Mouse (Mus musculus): ENCODE data around the gene 2900026A02Rik.
A peak's percentile ranks its signal among the peaks of the same experiment; 100 is the strongest.
"Not testable (repeated sequence)": the region's sequence is repeated elsewhere in the genome, so short reads cannot be mapped to it uniquely, and the experiment has no call there.

2900026A02Rik gene

DNA sequence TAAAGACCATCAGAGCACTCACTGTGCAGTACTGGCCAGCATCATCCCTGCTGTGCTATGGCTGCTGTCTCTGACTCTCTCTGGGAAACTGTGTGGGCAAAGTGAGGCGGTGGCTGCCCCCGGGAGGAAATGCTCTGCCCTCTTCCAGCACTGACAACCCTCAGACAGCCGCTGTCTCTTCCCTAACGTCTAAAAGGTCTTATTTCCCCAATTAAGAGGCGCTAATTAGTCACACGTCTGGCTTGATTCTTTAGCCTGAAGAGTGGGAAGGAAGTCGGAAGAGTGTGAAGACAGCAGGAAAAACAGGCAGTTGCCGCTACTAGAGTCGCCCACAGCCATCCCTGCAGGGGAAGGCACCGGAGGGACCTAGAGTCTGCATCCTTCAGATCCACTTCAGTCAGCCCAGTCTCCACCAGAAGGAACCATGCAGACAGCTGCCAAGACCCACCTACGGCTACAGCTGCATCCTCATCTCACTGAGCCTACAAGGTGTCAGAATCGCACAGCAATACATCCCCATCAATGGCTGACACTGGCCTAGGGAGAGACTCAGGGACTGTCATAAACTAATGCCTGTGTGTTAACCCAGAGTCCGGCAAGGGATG is 101.1 kb downstream of the 2900026A02Rik start:
- no peak for DNase-seq

DNA sequence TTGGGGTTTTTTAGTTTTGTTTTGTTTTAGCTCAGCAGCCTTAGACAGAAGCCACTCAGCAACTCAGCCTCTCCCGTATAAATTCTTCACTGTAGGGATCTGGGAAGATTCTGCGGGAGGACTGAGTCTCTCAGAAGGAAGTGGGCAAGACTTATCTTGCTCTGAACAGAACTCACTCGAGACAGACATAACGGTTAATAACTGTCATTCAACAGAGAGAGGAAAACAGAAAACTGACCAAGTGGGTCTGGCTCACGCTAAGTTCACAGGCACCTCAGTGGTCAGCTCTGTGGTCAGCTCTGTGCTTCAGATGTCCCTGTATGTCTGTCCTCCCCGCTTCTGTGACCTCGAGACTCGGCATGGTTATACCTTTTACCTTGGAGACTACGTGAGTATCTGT is 101.7 kb downstream of the 2900026A02Rik start:
- no peak for DNase-seq

DNA sequence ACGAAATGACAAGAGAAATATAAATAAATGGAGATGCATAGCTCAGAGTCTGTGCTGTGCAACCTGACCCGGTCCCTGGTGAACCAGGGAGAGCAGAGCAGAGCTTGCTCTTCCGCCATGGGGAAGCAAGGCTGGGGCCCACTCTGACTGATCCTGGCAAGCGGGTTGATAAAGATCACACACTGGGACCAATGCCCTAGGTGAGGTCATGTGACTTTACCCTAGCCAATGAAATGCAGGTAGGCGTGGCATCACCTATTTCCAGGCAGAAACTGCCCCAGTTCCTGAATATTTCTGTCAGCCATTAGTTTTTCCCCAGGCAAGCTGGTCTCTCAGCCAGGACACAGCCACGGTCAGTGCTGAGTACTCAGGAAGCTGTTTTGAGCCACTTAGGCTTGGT is 102.3 kb downstream of the 2900026A02Rik start:
- DNase-seq, result no peak

DNA sequence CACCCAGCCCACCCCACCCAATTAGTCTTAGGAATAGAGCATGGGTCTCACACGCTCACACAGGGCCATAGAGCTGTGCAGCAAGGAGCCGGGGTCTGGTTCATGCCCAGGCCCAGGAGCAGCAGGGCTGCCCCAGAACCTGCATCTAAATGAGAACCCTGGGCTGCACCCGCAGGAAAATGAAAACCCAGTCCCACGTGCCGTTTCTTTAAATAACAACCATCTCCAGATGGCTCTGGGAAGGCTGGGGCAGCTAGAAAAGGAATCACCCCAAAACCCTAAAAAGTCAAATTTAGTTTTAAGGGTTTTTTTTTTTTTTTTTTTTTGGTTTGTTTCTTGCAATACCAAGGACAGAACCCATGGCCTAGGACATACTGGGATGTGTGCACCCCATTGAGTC is 103.7 kb downstream of the 2900026A02Rik start:
- DNase-seq, result no peak

DNA sequence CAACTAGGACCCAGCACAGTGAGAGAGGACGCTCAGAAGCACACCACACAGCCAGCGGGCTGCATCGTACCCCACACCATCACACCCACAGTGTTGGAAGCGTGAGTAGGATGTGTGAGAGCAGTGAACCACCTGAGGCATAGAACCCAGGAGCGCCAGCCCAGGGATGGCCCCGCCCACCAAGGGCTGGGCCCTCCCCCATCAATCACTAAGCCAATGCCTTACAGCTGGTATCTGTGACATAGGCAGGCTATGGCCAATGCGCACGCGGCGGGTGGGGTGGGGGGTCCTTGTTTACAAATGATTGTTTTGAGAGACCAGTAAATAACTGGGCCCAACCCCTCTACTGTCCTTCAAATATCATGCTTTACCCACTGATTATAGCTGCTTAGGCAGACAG is 105.1 kb downstream of the 2900026A02Rik start:
- no peak for DNase-seq

DNA sequence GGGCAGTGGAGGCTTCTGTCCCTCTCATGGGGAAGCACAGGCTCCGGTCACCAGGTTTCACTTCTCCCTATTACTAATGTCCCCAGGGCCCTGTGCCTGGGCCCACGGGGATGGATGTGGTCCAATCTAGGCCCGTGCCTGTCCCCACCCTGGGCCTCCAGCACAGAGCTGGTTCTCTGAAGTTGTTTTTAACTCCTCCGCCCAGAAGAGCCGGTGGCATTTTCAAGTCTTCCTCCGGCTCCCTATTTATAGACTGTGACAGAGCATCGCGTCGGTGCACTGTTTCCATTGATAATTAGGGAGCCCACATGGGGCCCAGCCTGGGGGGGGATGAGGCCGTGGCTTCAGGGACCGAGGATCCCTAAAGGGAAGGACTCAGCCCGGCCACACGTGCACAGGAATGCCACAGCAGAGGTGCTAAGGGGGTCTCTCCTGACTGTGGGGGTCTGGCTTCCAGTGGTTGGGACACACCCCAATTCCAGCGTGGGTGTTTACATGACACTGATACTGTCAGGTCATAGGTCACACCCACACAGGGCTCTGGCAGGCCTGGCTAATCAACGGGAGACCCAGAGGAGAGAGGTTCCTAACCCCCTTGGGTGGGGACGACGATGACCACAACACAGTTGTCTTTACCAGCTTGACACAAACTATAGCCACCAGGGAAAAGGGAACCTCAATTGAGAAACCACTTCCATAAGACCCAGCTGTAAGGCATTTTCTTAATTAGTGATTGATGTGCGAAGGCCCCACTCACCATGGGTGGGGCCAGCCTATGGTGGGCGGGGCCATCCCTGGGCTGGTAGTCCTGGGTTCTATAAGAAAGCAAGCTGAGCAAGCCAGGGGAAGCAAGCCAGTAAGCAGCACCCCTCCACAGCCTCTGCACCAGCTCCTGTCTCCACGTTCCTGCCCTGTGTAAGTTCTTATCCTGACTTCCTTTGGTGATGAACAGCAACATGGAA is 106.5 kb downstream of the 2900026A02Rik start:
- no peak for DNase-seq

DNA sequence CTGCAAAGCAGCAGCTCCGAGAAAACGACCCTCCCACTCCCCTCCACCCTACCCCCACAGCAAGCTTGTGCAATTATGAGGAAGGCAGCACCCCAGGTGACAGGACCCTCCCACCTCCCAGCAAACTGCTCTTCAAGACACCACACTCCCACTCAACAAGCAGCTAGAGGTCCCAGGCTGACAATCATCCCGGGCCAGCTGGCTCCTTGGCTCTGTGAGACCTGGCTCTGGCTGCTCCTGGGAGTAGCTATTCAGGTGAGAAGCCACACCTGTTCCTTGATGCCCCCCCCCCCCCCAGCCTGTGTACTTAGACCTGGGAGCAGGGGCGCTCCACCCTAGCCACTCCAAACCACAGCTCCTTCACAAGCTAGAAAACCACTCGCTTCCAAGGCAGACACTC is 107.9 kb downstream of the 2900026A02Rik start:
- DNase-seq, result no peak

DNA sequence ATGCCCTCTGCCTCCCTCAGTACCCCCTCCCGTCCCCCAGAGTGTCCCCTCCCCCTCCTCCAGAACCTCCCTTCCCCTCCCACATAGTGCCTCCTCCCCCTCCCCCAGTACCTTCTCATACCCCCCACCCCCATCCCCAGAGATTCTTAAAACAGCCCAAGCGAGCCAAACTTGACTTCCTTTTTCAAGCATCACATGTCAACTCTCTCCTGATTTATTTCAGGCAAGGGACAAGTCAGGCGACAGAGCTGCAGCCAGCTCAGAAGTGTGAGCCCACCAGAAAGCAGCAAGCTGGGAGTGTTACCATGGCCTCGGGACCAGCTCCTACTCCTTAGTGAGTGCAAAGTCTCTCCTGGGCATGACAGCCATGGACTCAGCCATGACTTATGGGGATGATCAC is 109.7 kb downstream of the 2900026A02Rik start:
- no peak for DNase-seq

DNA sequence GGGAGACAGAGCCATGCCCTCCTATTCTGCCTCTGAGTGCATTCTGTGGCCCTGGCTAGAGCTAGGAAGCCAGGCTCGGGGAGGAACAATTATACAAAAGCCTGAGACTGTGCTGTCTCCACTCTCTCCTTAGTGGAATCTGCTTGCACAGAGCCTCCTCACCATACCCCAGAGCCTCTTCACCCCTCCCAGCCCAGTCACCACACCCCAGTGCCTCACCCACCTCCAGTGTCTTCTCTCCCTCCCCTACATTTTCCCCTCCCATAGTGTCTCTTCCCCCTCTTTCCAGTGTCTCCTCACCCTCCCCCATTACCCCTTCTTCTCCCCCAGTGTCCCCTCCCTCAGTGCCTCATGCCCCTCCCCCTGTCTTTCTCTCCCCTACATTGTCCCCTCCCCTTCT is 110.1 kb downstream of the 2900026A02Rik start:
- no peak for DNase-seq

DNA sequence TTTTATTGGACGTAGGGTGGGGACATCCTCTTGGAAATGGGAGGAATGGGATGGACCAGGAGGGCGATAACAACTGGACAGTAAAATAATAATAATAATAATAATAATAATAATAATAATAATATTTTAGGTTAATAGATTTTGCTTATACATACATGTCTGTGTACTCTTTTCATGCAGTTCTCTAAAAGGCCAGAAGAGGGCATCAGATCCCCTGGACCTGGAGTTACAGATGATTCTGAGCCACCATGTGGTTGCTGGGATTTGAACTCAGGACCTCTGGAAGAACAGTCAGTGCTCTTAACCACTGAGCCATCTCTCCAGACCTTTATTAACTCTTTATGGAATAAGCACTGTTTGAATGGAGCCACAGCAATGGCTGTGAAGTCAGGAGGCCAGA is 111.4 kb downstream of the 2900026A02Rik start:
- DNase-seq, result not testable (repeated sequence)

DNA sequence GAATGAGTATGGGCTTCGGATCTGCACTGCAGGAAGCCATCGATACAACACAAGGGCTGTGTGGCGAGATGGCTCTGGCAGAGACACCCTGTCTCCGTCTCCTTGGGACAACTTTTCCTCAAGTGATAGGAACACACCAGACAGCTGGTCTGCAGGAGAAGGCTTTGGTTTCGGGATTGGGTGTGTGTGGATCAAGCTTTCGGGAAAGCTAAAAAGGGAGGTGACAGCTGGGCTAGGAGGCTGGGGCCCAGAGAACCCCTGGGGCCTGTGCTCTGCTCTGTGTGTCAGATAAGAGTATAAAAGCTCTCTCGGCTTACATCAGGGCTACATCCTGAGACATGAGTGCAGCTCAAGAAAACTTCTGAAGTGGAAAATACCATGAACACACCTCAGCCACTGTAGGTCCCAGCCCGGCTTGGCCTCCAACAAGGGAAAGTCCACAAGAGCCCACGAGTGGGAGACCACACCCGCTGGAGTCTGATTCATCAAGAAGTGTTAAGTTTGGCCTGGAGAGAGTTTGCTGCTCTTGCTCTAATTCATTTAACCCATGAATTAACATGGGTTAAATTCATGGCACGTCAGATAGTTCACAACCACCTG is 112.8 kb downstream of the 2900026A02Rik start:
- DNase-seq, result no peak

DNA sequence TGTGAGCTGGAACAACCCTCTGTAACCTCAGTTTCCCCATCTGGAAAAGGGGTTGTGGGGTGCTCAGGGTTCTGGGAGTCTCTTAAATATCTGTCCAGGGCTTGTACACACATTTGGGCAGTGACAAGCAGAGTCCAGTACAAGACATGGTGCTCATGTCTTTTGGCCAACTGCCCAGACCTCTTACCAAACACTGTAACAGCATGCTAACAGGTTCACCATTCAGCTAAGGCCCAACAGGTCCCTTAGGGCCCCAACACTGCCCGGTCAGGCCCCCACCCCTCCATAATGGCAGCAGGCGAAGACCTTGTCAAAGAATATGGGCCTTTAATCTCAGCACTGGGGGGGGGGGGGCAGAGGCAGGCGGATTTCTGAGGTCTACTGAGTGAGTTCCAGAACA is 113.3 kb downstream of the 2900026A02Rik start:
- no peak for DNase-seq

DNA sequence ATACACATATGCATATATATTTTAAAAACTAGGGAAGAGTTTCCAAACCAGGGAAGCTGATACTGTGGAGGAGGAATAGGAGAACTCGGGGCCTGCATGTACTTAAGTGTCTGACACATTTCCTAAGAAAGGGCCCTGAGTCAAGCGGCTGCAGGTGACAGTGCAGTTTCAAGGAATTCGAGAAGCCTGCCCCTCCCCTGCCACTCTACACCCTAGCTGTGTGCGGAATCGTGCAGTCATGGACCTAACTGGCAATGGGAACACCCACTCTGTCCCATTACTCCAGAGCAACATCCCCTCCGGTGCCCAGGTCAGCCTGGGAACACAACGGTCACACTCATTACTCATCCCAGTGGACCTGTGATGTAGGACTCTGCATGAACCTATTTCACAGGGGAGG is 114.4 kb downstream of the 2900026A02Rik start:
- no peak for DNase-seq

DNA sequence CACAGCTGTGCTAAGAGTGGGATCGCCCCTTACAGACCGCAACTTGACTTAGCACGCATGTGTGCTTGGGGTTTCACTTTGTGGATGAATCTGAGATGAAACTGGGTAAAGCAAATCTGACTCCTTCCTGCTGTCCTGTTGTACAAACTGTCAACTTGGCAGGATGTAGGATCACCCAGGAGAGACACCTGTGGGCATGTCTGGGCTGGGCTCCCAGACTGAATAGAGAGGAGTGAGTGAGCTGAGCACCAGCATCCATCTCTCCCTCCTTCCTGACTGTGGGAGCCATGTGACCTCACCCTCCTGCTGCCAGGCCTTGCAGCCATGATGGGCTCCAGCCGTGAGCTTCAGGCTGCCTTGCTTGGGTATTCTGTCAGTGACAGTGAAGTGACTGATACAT is 115.6 kb downstream of the 2900026A02Rik start:
- DNase-seq, result no peak

DNA sequence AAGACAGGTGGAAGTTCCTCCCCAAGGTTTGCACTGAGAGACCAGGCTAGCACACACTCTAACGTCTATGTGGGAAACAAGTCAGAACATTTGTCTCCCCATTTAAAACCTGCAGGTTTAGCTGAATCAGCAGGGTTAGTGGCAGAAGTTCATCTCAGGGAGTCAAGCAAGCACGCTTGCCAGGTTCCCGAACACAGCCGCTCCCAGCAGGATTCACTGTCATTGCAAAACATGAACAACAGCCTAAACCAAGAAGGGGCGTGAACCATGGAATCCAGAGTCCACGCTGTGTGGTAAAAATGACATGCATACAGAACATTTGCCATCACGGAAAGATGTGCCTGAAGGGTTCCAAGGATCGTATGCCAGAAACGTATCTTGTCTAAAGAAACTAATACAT is 116.0 kb downstream of the 2900026A02Rik start:
- DNase-seq, result no peak

DNA sequence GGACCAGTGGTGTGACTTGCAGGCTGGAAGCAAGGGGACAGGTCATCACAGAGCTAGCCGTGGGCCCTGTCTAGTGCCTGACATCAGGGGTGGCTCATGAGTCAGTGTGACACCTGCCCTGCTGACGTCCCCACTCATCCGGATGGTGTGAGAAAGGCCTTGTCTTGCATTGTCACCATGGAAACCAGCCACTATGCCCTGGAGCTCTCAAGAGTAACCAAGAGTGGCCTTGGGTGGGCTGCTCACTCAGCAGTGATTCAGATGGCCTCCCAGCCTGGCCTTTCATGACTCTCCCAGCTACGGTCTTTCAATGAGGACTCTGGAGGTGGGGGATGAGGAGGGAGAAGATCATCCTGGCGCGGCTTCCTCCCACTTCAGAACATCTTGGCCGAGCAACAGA is 118.6 kb downstream of the 2900026A02Rik start:
- peak; percentile 65 for DNase-seq

DNA sequence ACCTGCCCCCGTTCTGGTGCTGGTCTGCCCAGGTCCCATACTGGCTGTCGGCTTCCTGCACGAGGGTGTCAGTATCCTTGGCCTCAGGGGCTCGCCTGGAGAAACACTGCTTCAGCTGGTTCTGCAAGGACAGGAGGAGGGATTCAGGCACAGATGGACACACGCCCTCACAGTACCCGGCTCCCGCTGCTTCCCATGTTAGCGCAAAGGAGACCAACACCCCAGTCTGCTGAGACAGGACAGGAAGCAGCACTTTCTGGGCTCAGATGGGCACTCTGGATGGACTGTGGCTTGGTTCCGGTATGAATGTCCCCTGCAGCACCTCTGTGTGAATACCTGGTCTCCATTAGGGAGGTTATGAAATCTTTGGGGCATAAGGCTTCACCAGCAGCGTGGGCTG is 119.6 kb downstream of the 2900026A02Rik start:
- DNase-seq, result no peak

DNA sequence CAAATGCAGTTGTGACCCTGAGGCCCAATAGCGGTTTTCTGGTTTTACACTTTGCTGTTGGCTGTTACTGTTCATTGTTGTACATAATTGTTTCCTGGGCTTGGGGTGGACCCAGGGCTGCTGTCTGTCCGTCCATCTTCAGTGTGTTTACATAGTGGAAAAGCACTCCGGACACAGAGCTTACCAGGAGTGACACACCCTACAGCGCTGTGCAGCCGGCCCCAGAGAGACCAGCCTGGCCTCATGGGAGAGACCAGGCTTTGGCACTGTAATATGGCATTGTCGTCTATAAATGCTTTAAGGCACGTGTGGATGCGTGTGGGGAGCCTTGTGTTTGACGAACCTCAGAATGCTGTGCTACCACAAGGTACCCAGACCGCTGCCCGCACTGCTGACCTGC is 120.6 kb downstream of the 2900026A02Rik start:
- no peak for DNase-seq

DNA sequence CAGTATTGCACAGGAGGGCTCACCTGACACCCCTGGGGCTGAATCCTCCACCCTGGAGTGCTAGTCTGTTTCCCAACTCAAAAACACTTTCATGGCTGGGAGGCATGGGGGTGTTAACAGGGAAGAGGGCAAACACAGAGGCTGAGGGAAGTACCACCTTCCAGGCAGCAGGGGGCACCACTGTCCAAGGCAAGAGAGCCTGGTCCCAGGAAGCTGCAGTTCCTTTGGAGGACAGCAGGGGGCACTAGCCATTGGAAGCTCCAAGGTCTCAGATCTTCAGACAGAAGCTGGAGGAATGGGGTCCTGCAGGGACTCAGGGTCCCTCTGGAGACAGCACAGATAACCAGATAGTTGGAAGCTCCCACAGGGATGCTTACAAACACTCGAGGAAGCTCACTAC is 121.5 kb downstream of the 2900026A02Rik start:
- peak; percentile 90 for DNase-seq

DNA sequence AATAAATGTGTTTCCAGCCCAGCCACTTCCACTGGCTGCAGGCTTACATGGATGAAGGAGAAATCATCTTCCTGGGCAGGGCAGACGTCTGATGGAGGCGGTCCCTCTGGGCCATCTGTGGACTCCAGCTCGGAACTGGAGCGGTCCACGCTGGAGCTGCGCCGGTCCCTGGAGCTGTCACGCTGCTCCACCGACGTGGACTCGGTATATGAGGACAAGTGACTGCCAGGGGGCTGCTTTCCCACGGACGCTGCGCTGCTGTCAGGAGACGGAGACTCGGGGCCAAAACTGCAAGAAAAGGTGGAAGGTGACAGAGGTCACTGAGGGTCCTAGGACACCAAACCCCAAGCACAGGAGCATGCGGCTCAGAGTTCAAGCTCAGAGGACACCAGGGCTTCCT is 123.5 kb downstream of the 2900026A02Rik start:
- DNase-seq, result no peak

DNA sequence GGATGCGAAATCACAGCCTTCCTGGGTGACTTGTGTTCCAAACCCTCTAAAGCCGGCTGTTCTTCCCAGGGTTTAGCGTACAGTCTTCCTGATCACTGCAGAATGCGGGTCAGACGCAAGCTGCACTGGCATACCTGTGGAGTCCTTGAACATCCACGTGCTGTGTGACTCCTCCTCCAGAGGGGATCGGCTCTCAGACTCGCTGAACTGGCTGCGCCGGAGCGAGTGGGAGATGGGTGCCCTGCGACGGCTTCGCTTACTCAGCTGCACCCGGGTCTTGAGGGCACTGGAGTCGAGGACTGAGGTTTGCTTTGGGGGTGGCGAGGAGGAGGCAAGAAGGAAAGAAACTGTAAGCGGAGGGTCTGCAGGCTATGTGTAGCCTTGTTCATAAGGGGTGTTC is 125.6 kb downstream of the 2900026A02Rik start:
- DNase-seq, result no peak

DNA sequence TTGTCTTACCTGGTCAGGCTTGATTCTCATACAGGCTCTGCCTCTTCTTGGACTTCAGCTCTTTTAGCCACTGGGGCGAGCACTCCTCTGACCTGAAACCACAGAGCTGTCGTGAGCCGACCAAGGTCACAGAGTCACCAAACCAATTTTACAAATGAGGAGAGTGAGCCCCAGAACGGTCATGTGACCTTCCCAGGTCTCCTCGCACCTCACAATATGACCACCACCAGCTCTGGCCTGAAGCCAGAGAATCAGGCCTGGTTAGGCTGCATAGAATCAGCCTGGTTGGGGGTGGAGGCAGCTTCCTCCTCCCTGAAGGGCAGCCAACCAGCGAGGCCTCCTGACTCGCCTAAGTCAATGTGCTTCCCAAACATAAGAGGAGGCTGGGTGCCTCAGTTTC is 128.6 kb downstream of the 2900026A02Rik start:
- DNase-seq, result no peak

DNA sequence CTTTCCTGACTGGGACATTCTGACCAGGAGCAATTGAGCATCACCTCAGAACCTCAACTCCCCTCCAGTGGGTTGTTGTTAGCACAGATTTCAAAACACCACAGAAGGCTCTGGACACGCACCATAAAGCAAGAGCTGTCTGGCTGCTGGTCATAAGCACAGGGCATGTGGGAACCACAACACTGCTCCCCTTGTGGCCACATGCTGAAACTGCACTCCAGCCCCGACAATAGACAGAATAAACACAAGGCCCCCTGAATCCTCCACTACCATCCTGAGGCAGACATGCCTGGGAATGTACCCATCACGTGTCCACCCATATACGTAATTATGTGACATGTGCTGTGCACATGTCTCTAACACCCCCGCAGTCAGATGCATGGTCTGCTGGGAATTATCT is 129.9 kb downstream of the 2900026A02Rik start:
- DNase-seq, result peak; percentile 78

DNA sequence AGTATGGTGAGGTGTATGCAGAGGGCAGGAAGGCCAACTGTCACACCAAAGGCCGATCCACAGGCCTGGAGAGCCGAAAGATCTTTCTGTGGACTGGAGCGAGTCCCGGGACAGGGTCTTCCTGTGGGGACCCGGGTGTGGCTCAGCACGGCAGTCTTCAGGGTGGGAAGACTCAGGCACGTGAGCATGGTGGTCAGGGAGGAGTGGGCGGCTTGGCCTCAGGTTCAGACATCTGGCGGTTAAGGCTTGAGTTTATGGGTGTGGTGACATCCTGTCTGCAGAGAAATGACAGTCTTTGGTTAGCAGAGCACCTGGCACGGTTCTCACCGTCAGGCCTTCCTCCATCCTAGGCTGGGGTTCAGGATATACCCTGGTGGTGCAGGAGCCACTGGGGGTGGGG is 130.3 kb downstream of the 2900026A02Rik start:
- DNase-seq, result no peak
